Mouse (Mus musculus) lung, postnatal 14 days (tissue): ENCODE results near the gene Olfr111.
"Not testable (repeated sequence)": the region's sequence is repeated elsewhere in the genome, so short reads cannot be mapped to it uniquely, and the experiment has no call there.

Source experiments
- DNase-seq: peaks from one replicate; pipeline ENCODE4 v3.0.0; 2021

The Olfr111 gene

GRCm38 (mm10) chr17:37507730-37508129 lies at the start of gene Olfr111:
Olfr111 (plus strand) TSS chr17:37508030.
- no peak for DNase-seq

- no peak for DNase-seq
Measured at GRCm38 (mm10) chr17:37458616-37459015, 49.2 kb upstream of the Olfr111 start, which contains the start of gene Olfr109. Olfr109 (plus strand) TSS chr17:37458916.

GRCm38 (mm10) chr17:37483452-37483851 lies 24.4 kb upstream of the Olfr111 start, which contains the start of gene H2-M2:
H2-M2 (minus strand) TSS chr17:37483552.
- DNase-seq, result no peak

GRCm38 (mm10) chr17:37491930-37492518 lies 15.8 kb upstream of the Olfr111 start, which contains the start of gene Olfr110:
Olfr110 (plus strand) TSS chr17:37492468.
- DNase-seq, result no peak

GRCm38 (mm10) chr17:37524612-37525011 lies 16.8 kb downstream of the Olfr111 start:
- DNase-seq, result not testable (repeated sequence)

GRCm38 (mm10) chr17:37525427-37525826 lies 17.6 kb downstream of the Olfr111 start:
- not testable (repeated sequence) for DNase-seq

- DNase-seq, result no peak
Measured at GRCm38 (mm10) chr17:37535173-37535572, 27.3 kb downstream of the Olfr111 start.

- DNase-seq, result not testable (repeated sequence)
Measured at GRCm38 (mm10) chr17:37538416-37538815, 30.6 kb downstream of the Olfr111 start.

GRCm38 (mm10) chr17:37541454-37542119 lies 33.8 kb downstream of the Olfr111 start:
- no peak for DNase-seq

GRCm38 (mm10) chr17:37543800-37544435 lies 36.1 kb downstream of the Olfr111 start:
- no peak for DNase-seq

- no peak for DNase-seq
Measured at GRCm38 (mm10) chr17:37558913-37559615, 51.2 kb downstream of the Olfr111 start.

- no peak for DNase-seq
Measured at GRCm38 (mm10) chr17:37569351-37569750, 61.5 kb downstream of the Olfr111 start, which contains the start of gene Olfr112. Olfr112 (minus strand) TSS chr17:37569451.

GRCm38 (mm10) chr17:37577563-37577962 lies 69.7 kb downstream of the Olfr111 start, which contains the start of gene Olfr113:
Olfr113 (minus strand) TSS chr17:37577663.
- DNase-seq, result no peak
